Comparison of ENCODE assay signal across 28 mouse cellular contexts in genomic region chr15:78651169-78651568, GRCm38 (mm10). TPM values are rescaled to one million over a fixed set of nuclear protein-coding genes. Genes with fewer than 3 reads are reported as not detected.
A peak's percentile ranks its signal among the peaks of the same experiment; 100 is the strongest.
DNase-seq lines count a peak whose midpoint lies in the region; ATAC-seq lines count a peak whose summit lies in the region.
"Had no signal": no experiment of that assay in that cellular context is flagged by ENCODE, and none has a peak within 500 bp of the region (broad histone marks: within the 10 kb centered on the region; RNA-seq: fewer than 3 reads in every experiment).

No protein-coding gene starts in this region.

- H3K36me3 ChIP-seq in midbrain, embryonic 13.5 days, result no peaks in the 10 kb centered on the region
- no peaks in the 10 kb centered on the region for H3K36me3 ChIP-seq in midbrain, embryonic 10.5 days
- H3K36me3 ChIP-seq: hindbrain, embryonic 15.5 days; intestine, embryonic 15.5 days; liver, embryonic 12.5 days had no signal

- WGBS in midbrain, embryonic 13.5 days, result 32% methylated on average over 4 of the region's 4 CpGs
- WGBS in midbrain, embryonic 10.5 days, result 54% methylated on average over 4 of the region's 4 CpGs

- peak; percentile 44; the same call in 1 of the 2 replicates for ATAC-seq in frontal cortex, adult (ENCODE audit: low TSS enrichment)
- no peak for ATAC-seq in midbrain, embryonic 13.5 days
- ATAC-seq: activated CD4-positive, CD25-positive, alpha-beta regulatory T cell, adult 4 months; intestine, embryonic 15.5 days; liver, embryonic 12.5 days; liver, postnatal 0 days had no signal

- H3K9me3 ChIP-seq in midbrain, embryonic 13.5 days, result no peaks in the 10 kb centered on the region
- no peaks in the 10 kb centered on the region for H3K9me3 ChIP-seq in midbrain, embryonic 10.5 days (replicated peaks)
- H3K9me3 ChIP-seq: hindbrain, embryonic 15.5 days; intestine, embryonic 15.5 days; liver, embryonic 12.5 days had no signal

- no peaks in the 10 kb centered on the region for H3K27me3 ChIP-seq in midbrain, embryonic 13.5 days
- peaks cover 13% of the 10 kb centered on the region; the same call in 1 of the 2 replicates for H3K27me3 ChIP-seq in midbrain, embryonic 10.5 days (ENCODE audit: low read depth, poor library complexity, severe bottlenecking)
- H3K27me3 ChIP-seq: hindbrain, embryonic 15.5 days; intestine, embryonic 15.5 days had no signal

- H3K9ac ChIP-seq in midbrain, embryonic 13.5 days (replicated peaks), result no peak overlapping the region
- H3K9ac ChIP-seq: hindbrain, embryonic 15.5 days; intestine, embryonic 15.5 days; liver, embryonic 12.5 days; liver, postnatal 0 days had no signal

- 0 out of 2 replicates have a peak, but pooled peaks cover 4% of the 10 kb centered on the region for H3K4me1 ChIP-seq in midbrain, embryonic 13.5 days (replicated peaks)
- H3K4me1 ChIP-seq in midbrain, embryonic 10.5 days, result 0 out of 2 replicates have a peak, but pooled peaks cover 3% of the 10 kb centered on the region
- H3K4me1 ChIP-seq: hindbrain, embryonic 15.5 days; intestine, embryonic 15.5 days; liver, embryonic 12.5 days had no signal

- peak overlapping the region; percentile 5; the same call in 1 of the 2 replicates for H3K27ac ChIP-seq in midbrain, embryonic 13.5 days
- H3K27ac ChIP-seq in midbrain, embryonic 10.5 days (replicated peaks), result no peak overlapping the region
- H3K27ac ChIP-seq: hindbrain, embryonic 15.5 days; intestine, embryonic 15.5 days; layer of hippocampus, adult 2 months; left cerebral cortex, adult 2 months; liver, embryonic 12.5 days had no signal

- no peak overlapping the region for H3K4me3 ChIP-seq in midbrain, embryonic 13.5 days (replicated peaks)
- no peak overlapping the region for H3K4me3 ChIP-seq in midbrain, embryonic 10.5 days
- H3K4me3 ChIP-seq: hindbrain, embryonic 15.5 days; intestine, embryonic 15.5 days; layer of hippocampus, adult 2 months; left cerebral cortex, adult 2 months; liver, embryonic 12.5 days had no signal

- DNase-seq in cerebellum, postnatal 10 days, result peak; percentile 55 to 69
- DNase-seq in cerebellum, postnatal 36 days, result no peak
- DNase-seq in frontal cortex, postnatal 10 days (ENCODE audit: low spot score in 2 of 2), result no peak
- no peak for DNase-seq in midbrain, embryonic 10.5 days (ENCODE audit: low spot score)
- DNase-seq in retina, embryonic 14.5 days (ENCODE audit: low spot score), result peak; percentile 34
- no peak for DNase-seq in right cerebral cortex, postnatal 14 days
- DNase-seq: adrenal gland, adult 2 months; adrenal gland, postnatal 36 days; cerebellum, adult 2 months; cerebellum, postnatal 25 days; gastrocnemius, postnatal 14 days; heart, postnatal 14 days; kidney, adult 2 months; kidney, postnatal 36 days; liver, postnatal 0 days; lung, postnatal 36 days; right cerebral cortex, adult 18-20 months; right cerebral cortex, postnatal 4 days; thymus, adult 2 months; thymus, postnatal 36 days had no signal

- no peak overlapping the region for H3K4me2 ChIP-seq in midbrain, embryonic 13.5 days (replicated peaks)
- H3K4me2 ChIP-seq: hindbrain, embryonic 15.5 days; intestine, embryonic 15.5 days; liver, embryonic 12.5 days had no signal

RNA-seq across cellular contexts. Expression of gene Cyth4, which starts 54.3 kb away (rescaled TPM):
- polyA plus RNA-seq in midbrain, embryonic 13.5 days (2015; fragmentation: Nextera tagmentation; extraction: Ambion mirVana), result 3.7 and 5.8 TPM in 2 replicates
- polyA plus RNA-seq in midbrain, embryonic 10.5 days (2016; fragmentation: Nextera tagmentation; extraction: Ambion mirVana), result 5.9 and 6.7 TPM in 2 replicates

Comparison
In these comparisons a context has a peak if more than half of its experiments do, and no peak if none do; other contexts are left out.
1. DNase-seq: peak in cerebellum, postnatal 10 days (2 of 2) and retina, embryonic 14.5 days (single experiment); none in cerebellum, postnatal 36 days (0 of 2), frontal cortex, postnatal 10 days (0 of 2), midbrain, embryonic 10.5 days (single experiment) and right cerebral cortex, postnatal 14 days (single experiment).